Mouse (Mus musculus): ENCODE measurements at regions not wholly inside any gene's neighbourhood (a gene's known extent, or its start where the extent isn't known, plus 50 kb on each side); places are given as distances from the start of the nearest gene placed in this dataset.

DNA sequence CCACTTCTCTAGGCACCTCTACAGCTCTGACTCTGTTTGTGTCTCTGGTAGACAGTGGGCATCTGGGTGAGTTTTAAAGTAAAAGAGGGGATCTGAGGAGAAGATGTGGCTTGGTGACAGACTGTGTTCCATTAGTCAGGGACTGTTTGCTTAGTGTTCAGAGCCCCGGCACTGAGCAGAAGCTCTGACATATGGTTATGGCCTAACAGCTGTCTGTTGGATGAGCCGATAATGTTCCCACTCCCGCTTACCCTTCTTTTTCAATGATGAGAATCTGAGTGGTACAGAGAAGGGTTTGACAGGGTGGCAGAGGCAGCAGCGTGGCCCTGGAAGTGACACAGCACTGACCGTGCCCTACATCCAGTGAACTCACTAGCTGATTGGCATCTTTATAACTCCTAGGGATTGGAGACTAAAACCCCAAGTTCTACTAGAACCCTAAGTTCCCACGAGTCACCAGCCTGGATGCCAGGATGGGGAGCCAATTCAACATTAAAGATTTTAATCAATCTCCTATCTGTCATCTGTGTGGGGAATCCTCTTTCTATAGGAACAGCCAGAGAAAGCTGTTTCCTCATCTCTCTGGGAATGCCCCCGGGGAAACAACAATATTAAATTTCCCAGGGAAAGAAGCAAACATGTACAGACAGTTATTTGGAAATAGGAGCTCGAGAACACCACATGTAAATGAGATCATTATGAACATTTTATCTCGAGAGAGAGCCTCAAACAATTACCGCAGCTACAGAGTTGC is 266.6 kb downstream of the Gm19410 start:
- no peak for TF ChIP-seq USF1 (IDR thresholded peaks at IDR 0.05; ENCODE audit: low read depth)
- TF ChIP-seq CTCF (IDR thresholded peaks at IDR 0.05; ENCODE audit: control insufficient read depth, insufficient read depth, insufficient read length): no peak
- no peak for TF ChIP-seq CEBPB (IDR thresholded peaks at IDR 0.05; ENCODE audit: low read depth)
- no peak for TF ChIP-seq MAX (IDR thresholded peaks at IDR 0.05)
- no peak for TF ChIP-seq FOSL1 (IDR thresholded peaks at IDR 0.05; ENCODE audit: insufficient read depth, low read length, poor library complexity, severe bottlenecking)
- no peak for TF ChIP-seq MYOD1 (IDR thresholded peaks at IDR 0.05; ENCODE audit: control insufficient read depth, insufficient read length, low read depth)
- TF ChIP-seq MYOG (IDR thresholded peaks at IDR 0.05; ENCODE audit: control insufficient read depth, extremely low read depth, insufficient read length): no peak
